Mouse (Mus musculus) MEL (cell line): ENCODE data around the gene Urad.

Experiments used
- CHD2 ChIP-seq: IDR thresholded peaks from 2 replicates; pipeline ENCODE4 v1.6.1; 2011; ENCODE audit warnings: low read length, improper control_type of control experiment
- CTCF ChIP-seq, 3 experiments: IDR thresholded peaks in 2 of 3; conservative IDR thresholded peaks in 1 of 3; 2 replicates each; pipeline ENCODE4 v1.5.1; 2011 to 2012; ENCODE audit warnings: low read length in 3 of 3, low read depth in 2 of 3, mild to moderate bottlenecking in 2 of 3, improper control_type of control experiment in 1 of 3, inconsistent platforms in 1 of 3, mixed read lengths in 1 of 3, moderate library complexity in 1 of 3; ENCODE audit not compliant: control insufficient read depth in 1 of 3, insufficient read depth in 1 of 3, poor library complexity in 1 of 3, severe bottlenecking in 1 of 3
- MXI1 ChIP-seq: IDR thresholded peaks from 2 replicates; pipeline ENCODE4 v1.6.1; 2011; ENCODE audit warnings: mild to moderate bottlenecking, low read depth, low read length, improper control_type of control experiment
- POLR2A ChIP-seq, 2 experiments: IDR thresholded peaks; 2 replicates each; pipeline ENCODE4 v1.6.1; 2011 to 2012; ENCODE audit warnings: low read length in 2 of 2, mild to moderate bottlenecking in 2 of 2, control low read depth in 1 of 2, improper control_type of control experiment in 1 of 2, low read depth in 1 of 2, moderate library complexity in 1 of 2; ENCODE audit not compliant: control insufficient read depth in 1 of 2, insufficient read depth in 1 of 2, poor library complexity in 1 of 2
- POLR2AphosphoS2 ChIP-seq: IDR thresholded peaks from 2 replicates; pipeline ENCODE4 v1.6.1; 2011; ENCODE audit warnings: low read length, improper control_type of control experiment
- RCOR1 ChIP-seq: IDR thresholded peaks from 2 replicates; pipeline ENCODE4 v1.6.1; 2012; ENCODE audit warnings: low read depth, mild to moderate bottlenecking, inconsistent platforms, low read length, improper control_type of control experiment
- TAL1 ChIP-seq: IDR thresholded peaks from 2 replicates; pipeline ENCODE4 v1.6.1; 2012; ENCODE audit warnings: mild to moderate bottlenecking, inconsistent platforms, low read length, moderate library complexity, mixed read lengths
- ZNF384 ChIP-seq: IDR thresholded peaks from 2 replicates; pipeline ENCODE4 v1.6.1; 2012; ENCODE audit warnings: low read depth, mild to moderate bottlenecking, inconsistent platforms, low read length, improper control_type of control experiment

GRCm38 (mm10) chr5:147317321-147317720, 4.9 kb downstream of the Urad start:
- TF ChIP-seq TAL1: no peak
- TF ChIP-seq CHD2: no peak
- TF ChIP-seq POLR2A (IDR thresholded peaks at IDR 0.05; ENCODE audit: control insufficient read depth in 1 of 2, insufficient read depth in 1 of 2, low read depth in 1 of 2, low read length in 2 of 2, poor library complexity in 1 of 2): no peak
- no peak for TF ChIP-seq CTCF (IDR thresholded peaks at IDR 0.05 in 2 of 3, conservative IDR thresholded peaks at IDR 0.05 in 1 of 3; ENCODE audit: control insufficient read depth in 1 of 3, insufficient read depth in 1 of 3, low read depth in 2 of 3, low read length in 3 of 3, poor library complexity in 1 of 3, severe bottlenecking in 1 of 3)
- no peak for TF ChIP-seq ZNF384
- no peak for TF ChIP-seq RCOR1
- TF ChIP-seq POLR2AphosphoS2: no peak
- TF ChIP-seq MXI1: no peak
